Mouse (Mus musculus) lung, postnatal 0 days (tissue): ENCODE measurements around the gene Grhl3.

Source experiments
- CTCF ChIP-seq: IDR thresholded peaks from 2 replicates; pipeline ENCODE4 v1.5.1; 2016; ENCODE audit warnings: antibody characterized with exemption, mild to moderate bottlenecking
- EP300 ChIP-seq: IDR thresholded peaks from 2 replicates; pipeline ENCODE4 v1.6.1; 2016; ENCODE audit warnings: antibody characterized with exemption, mild to moderate bottlenecking, control low read depth

DNA sequence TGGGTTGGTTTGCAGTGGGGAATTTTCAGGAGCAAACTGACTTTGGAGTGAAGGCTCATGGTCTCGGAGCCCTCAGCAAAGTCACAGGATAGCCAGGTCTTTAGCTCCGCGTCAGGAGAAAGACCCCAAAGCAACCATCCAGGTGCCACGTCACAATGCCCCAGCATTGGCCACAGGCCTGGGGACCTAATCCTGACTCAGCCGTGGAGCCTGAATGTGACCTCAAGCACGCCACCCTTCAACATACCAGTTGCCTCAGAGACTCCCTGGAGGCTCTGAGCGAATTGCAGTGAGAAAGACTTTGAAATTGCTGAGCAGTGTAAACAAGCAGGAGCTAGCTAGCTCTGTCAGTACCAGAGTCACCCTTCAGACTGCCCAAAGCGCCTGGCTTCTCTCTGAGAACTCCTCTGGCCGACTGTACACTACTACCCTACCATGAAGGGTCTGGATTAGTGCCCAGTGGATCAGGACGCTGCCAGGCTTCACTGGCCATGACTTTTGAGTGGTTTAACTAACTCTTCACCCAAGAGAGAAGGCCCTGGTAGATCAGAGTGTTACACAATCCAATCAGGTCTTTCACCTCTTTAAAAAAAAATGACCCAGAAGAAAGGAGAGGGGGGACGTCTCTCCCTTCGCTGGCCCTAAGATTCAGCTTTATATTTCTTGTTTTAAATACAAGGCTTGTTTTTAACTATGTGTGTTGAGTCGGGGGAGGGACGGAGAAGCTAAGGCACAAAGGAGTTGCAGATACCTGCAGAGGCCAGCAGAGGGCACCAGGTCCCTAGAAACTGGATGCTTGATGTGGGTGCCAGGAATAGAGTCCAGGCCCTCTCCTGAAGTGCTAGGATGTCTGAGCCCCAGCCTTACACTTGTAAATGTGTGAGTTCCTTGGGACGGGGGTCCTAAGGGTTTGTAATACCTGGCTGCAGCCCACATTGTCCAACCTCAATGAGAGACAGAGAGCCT is 56.8 kb downstream of the Grhl3 start:
- TF ChIP-seq CTCF, result peak; percentile 87
- TF ChIP-seq EP300, result no peak
